Mouse (Mus musculus): ENCODE measurements around the gene Meis1.

DNA sequence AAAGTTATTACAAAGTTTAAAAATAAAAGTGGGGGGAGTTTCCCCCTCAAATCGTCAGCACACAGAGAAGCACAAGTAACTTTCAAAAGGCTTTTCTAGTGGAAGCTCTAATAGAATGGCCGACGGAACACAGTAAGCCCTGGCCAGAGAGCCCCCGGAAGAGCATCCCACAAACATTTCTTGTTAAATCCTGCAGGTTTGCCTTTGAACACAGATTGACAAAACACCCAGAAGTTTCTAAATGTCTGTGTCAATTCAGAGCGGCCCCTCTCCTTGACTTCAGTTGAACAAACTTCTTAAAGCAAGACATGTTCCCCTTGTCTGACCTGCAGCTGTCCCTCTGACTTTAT is 3.4 kb downstream of the Meis1 start:
- TF ChIP-seq GATA1 (IDR thresholded peaks at IDR 0.05; ENCODE audit: low read depth, low read length) = no peak
- TF ChIP-seq MAX (IDR thresholded peaks at IDR 0.05; ENCODE audit: low read length) = no peak
- TF ChIP-seq POLR2A (IDR thresholded peaks at IDR 0.05; ENCODE audit: control insufficient read depth in 1 of 2, insufficient read depth in 1 of 2, low read depth in 1 of 2, low read length in 2 of 2, poor library complexity in 1 of 2) = no peak
- TF ChIP-seq CTCF (IDR thresholded peaks at IDR 0.05 in 2 of 3, conservative IDR thresholded peaks at IDR 0.05 in 1 of 3; ENCODE audit: control insufficient read depth in 1 of 3, insufficient read depth in 1 of 3, low read depth in 2 of 3, low read length in 3 of 3, poor library complexity in 1 of 3, severe bottlenecking in 1 of 3) = no peak
- no peak for TF ChIP-seq USF1 (IDR thresholded peaks at IDR 0.05; ENCODE audit: low read depth, low read length)
- TF ChIP-seq NRF1 (IDR thresholded peaks at IDR 0.05; ENCODE audit: insufficient read depth, low read depth, low read length, poor library complexity, severe bottlenecking) = no peak
- no peak for TF ChIP-seq E2F4 (IDR thresholded peaks at IDR 0.05; ENCODE audit: borderline replicate concordance, low read depth, low read length)
- no peak for TF ChIP-seq ZNF384 (IDR thresholded peaks at IDR 0.05; ENCODE audit: low read depth, low read length)
- TF ChIP-seq NELFE (IDR thresholded peaks at IDR 0.05; ENCODE audit: low read depth, low read length) = no peak
- no peak for TF ChIP-seq TCF12 (IDR thresholded peaks at IDR 0.05; ENCODE audit: low read depth, low read length)
